Mouse (Mus musculus) liver, adult 2 months (tissue): ENCODE data around the gene Pear1. TPM values are rescaled to one million over a fixed set of nuclear protein-coding genes. Genes with fewer than 3 reads are reported as not detected.
A peak's percentile ranks its signal among the peaks of the same experiment; 100 is the strongest.

ENCODE experiments used
- DNase-seq: peaks from one replicate; pipeline ENCODE4 v3.0.0-alpha.2; 2011; ENCODE audit warnings: low read depth, low spot score; ENCODE audit errors: extremely low read depth
- H3K27ac ChIP-seq: fragments of 200-500 bp; replicated peaks from 2 replicates; pipeline ENCODE4 v1.5.1; 2012; ENCODE audit warnings: low read depth, mild to moderate bottlenecking, control low read depth, inconsistent platforms, low read length; ENCODE audit not compliant: insufficient read depth
- H3K27me3 ChIP-seq: fragments of 200-500 bp; 2 replicates; pipeline ENCODE4 v1.6.1; 2012; ENCODE audit warnings: mild to moderate bottlenecking, moderate library complexity, low read length, inconsistent platforms; ENCODE audit not compliant: control insufficient read depth, insufficient read depth
- H3K36me3 ChIP-seq: fragments of 200-500 bp; 2 replicates; pipeline ENCODE4 v1.6.1; 2012; ENCODE audit warnings: low read length, inconsistent platforms; ENCODE audit not compliant: control insufficient read depth, insufficient read depth
- H3K4me1 ChIP-seq: fragments of 200-500 bp; 2 replicates; pipeline ENCODE4 v1.6.1; 2011; ENCODE audit warnings: low read length; ENCODE audit not compliant: control insufficient read depth, insufficient read depth
- H3K4me3 ChIP-seq: fragments of 200-500 bp; 2 replicates; pipeline ENCODE4 v1.5.1; 2011; ENCODE audit warnings: low read depth, mild to moderate bottlenecking, control low read depth, low read length, moderate library complexity; ENCODE audit not compliant: insufficient read depth
- H3K79me2 ChIP-seq: fragments of 200-500 bp; 2 replicates; pipeline ENCODE4 v1.6.1; 2012; ENCODE audit warnings: inconsistent platforms, mild to moderate bottlenecking, low read length, moderate library complexity; ENCODE audit not compliant: control insufficient read depth, insufficient read depth
- H3K9ac ChIP-seq: fragments of 200-500 bp; 2 replicates; pipeline ENCODE4 v1.6.1; 2012; ENCODE audit warnings: low read depth, mild to moderate bottlenecking, control low read depth, inconsistent platforms, low read length
- CTCF ChIP-seq: fragments of 200-500 bp; IDR thresholded peaks from 2 replicates; pipeline ENCODE4 v1.5.1; 2011; ENCODE audit warnings: low read depth, low read length, control low read depth
- POLR2A ChIP-seq: fragments of 200-500 bp; IDR thresholded peaks from 2 replicates; pipeline ENCODE4 v1.6.1; 2011; ENCODE audit warnings: low read length, control low read depth; ENCODE audit not compliant: insufficient read depth; ENCODE audit errors: extremely low read depth
- WGBS: fragments of 180-500 bp; shearing (Covaris S2); methylation state at CpG from one replicate; pipeline ENCODE4 v1.1.7; 2018; 5-methylcytosine and 5-hydroxymethylcytosine counted together
- polyA plus RNA-seq: library from polyadenylated mRNA; depleted of rRNA; stranded (reverse); fragments of >200 nt; gene quantifications from 2 replicates; pipeline ENCODE4 v1.2.3, GENCODE M21; 2012
- total RNA-seq: library from RNA; depleted of rRNA; stranded (reverse); fragments of >200 nt; gene quantifications from 2 replicates; pipeline ENCODE4 v1.2.3, GENCODE M21; 2014

Gene Pear1
- total and polyA plus RNA-seq, 2 experiments, result 2.3 to 12.7 TPM

DNA sequence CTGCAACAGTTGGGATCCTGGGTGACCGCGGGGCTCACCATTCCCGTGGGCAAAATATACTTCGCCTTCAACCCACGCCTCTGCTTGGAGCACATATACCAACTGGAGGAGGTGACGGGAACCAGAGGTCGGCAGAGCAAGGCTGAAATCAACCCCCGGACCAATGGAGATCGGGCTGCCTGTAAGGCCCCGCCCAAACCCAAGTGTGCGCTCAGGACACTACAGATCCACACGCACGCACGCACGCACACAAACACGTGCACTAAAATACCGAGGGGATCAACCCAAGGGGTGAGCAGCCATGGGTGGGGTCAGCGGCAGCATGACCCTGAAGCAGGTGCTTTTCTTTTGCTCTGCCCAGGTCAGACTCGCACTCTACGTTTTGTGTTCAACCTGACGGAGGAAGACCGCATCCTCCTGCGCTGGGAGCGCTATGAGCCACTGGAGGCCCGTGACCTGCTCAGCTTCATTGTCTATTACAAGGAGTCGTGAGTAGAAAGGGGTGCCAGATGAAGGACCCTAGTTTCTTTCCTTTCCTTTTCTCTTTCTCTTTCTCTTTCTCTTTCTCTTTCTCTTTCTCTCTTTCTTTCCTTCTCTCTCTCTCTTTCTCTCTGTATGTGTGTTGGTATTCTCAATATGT, 19.9 kb downstream of the Pear1 start:
- Histone ChIP-seq H3K4me1 (no peaks in the 10 kb centered on the region), H3K79me2 (no peaks in the 10 kb centered on the region), H3K27me3 (peaks cover 1% of the 10 kb centered on the region), H3K27ac (no peak overlapping the region), H3K9ac (no peak overlapping the region), H3K4me3 (peak overlapping the region; percentile 15; the same call in 1 of the 2 replicates), H3K36me3 (no peaks in the 10 kb centered on the region)
- DNase-seq, result peak; percentile 37
- WGBS, result 4% methylated on average over 26 of the region's 26 CpGs
- TF ChIP-seq POLR2A (no peak), CTCF (no peak)

GRCm38 (mm10) chr3:87801681-87802080, 22.4 kb downstream of the Pear1 start:
- H3K27ac ChIP-seq, result no peak overlapping the region
- peak; percentile 68 for DNase-seq
- H3K27me3 ChIP-seq, result peaks cover 5% of the 10 kb centered on the region; the same call in 1 of the 2 replicates
- no peak overlapping the region for H3K4me3 ChIP-seq
- H3K4me1 ChIP-seq, result no peaks in the 10 kb centered on the region
- no peak overlapping the region for H3K9ac ChIP-seq
- TF ChIP-seq CTCF (no peak), POLR2A (no peak)
- no peaks in the 10 kb centered on the region for H3K79me2 ChIP-seq
- H3K36me3 ChIP-seq, result no peaks in the 10 kb centered on the region
- WGBS, result 25% methylated on average over 5 of the region's 5 CpGs

- no peak within 1 kb of the TSS for H3K9ac ChIP-seq
Observed at GRCm38 (mm10) chr3:87796736-87797334, 27.3 kb downstream of the Pear1 start, which contains the start of gene Insrr. Insrr (plus strand) TSS chr3:87796951.

GRCm38 (mm10) chr3:87795336-87796277, 28.5 kb downstream of the Pear1 start:
- H3K4me3 ChIP-seq, result peak overlapping the region; percentile 15; the same call in 1 of the 2 replicates
- 13% methylated on average over 33 of the region's 33 CpGs for WGBS
- TF ChIP-seq POLR2A (no peak), CTCF (peak; percentile 74)

More at GRCm38 (mm10) chr3:87796736-87797334, 27.3 kb downstream of the Pear1 start, which contains the start of gene Insrr:
- Histone ChIP-seq H3K36me3 (no peaks in the 10 kb centered on the region), H3K4me1 (peaks cover 6% of the 10 kb centered on the region; the same call in 1 of the 2 replicates), H3K27ac (no peak within 1 kb of the TSS), H3K79me2 (no peaks in the 10 kb centered on the region), H3K27me3 (peaks cover 13% of the 10 kb centered on the region), H3K4me3 (peak within 1 kb of the TSS; percentile 15; the same call in 1 of the 2 replicates)
- DNase-seq, result no peak
- WGBS, result 7% methylated on average over 29 of the region's 29 CpGs
- no peak for TF ChIP-seq CTCF
- no peak for TF ChIP-seq POLR2A

DNA sequence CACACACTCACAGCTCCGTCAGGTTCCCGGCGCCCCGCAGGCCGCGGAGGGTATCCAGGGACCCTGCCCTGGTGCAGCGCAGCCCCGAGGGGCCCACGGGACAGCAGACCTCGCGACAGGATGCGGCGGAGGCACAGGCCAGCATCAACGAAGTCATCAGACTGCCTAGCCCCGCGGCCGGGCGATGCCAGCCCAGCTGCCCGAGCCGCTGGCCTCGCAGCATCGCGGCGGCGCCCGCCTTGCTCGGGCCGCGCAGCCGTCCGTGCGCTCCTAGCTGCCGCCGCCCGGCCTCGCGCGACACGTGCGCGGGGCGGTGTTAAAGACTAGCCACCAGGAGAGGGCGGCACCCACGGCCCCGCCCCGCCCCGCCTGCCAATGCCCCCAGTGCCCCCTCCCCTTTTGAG, 29.2 kb downstream of the Pear1 start, which contains the start of gene Ntrk1:
Gene Ntrk1, minus strand, starts transcription at position 241 of the 404 bp plus-strand sequence.
- peaks cover 6% of the 10 kb centered on the region; the same call in 1 of the 2 replicates for H3K4me1 ChIP-seq
- WGBS, result 2% methylated on average over 47 of the region's 47 CpGs
- no peaks in the 10 kb centered on the region for H3K36me3 ChIP-seq
- TF ChIP-seq CTCF (no peak), POLR2A (no peak)
- no peaks in the 10 kb centered on the region for H3K79me2 ChIP-seq
- H3K9ac ChIP-seq, result peak within 1 kb of the TSS; percentile 10; the same call in 1 of the 2 replicates
- peak within 1 kb of the TSS; percentile 15; the same call in 1 of the 2 replicates for H3K4me3 ChIP-seq
- H3K27me3 ChIP-seq, result peaks cover 13% of the 10 kb centered on the region
- DNase-seq, result no peak
- no peak within 1 kb of the TSS for H3K27ac ChIP-seq

More at GRCm38 (mm10) chr3:87795336-87796277, 28.5 kb downstream of the Pear1 start:
- Histone ChIP-seq H3K9ac (no peak overlapping the region), H3K27ac (no peak overlapping the region), H3K4me1 (peaks cover 6% of the 10 kb centered on the region; the same call in 1 of the 2 replicates), H3K27me3 (peaks cover 13% of the 10 kb centered on the region), H3K79me2 (no peaks in the 10 kb centered on the region), H3K36me3 (no peaks in the 10 kb centered on the region)
- DNase-seq, result peak; percentile 78
